Mouse (Mus musculus): Measurements from ENCODE around the gene Cfi. TPM values are rescaled to one million over a fixed set of nuclear protein-coding genes. Genes with fewer than 3 reads are reported as not detected.

Cfi gene
- polyA plus RNA-seq, 1 experiment from 2014 or later = 0.92 TPM

DNA sequence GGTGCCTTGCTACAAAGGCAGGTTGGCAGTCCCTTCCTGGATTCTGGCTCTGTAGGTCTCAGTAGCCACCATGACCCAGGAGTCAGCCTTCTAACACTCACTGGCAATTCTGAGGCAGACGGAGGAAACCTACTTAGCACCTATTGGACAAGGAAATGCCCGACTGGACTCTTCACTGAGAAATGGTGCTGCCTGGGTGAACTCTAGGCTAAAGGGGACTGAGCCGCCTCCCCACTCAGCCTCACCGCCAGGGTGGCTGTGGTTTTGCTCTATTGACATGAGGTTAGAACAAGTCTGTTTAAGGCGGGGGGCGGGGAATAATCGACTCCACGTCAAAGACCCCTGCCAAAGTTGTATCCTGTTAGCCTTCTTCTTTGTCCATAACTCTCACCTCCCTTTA lies 68.2 kb downstream of the Cfi start:
- Histone ChIP-seq H3K27ac (no peak overlapping the region), H3K4me2 (replicated peaks) (no peak overlapping the region), H3K4me3 (no peak overlapping the region), H3K9me3 (replicated peaks) (no peaks in the 10 kb centered on the region), H3K9ac (no peak overlapping the region), H3K36me3 (peaks cover 6% of the 10 kb centered on the region), H3K27me3 (no peaks in the 10 kb centered on the region), H3K4me1 (peaks cover 13% of the 10 kb centered on the region)
- ATAC-seq (ENCODE audit: low FRiP score) = no peak
- WGBS = 89% methylated on average over 8 of the region's 8 CpGs

GRCm38 (mm10) chr3:129904381-129905132 lies 68.9 kb downstream of the Cfi start:
- H3K4me2 ChIP-seq (replicated peaks) = no peak overlapping the region
- H3K36me3 ChIP-seq = peaks cover 13% of the 10 kb centered on the region
- peaks cover 13% of the 10 kb centered on the region for H3K4me1 ChIP-seq
- H3K27ac ChIP-seq = no peak overlapping the region
- H3K9me3 ChIP-seq (replicated peaks) = no peaks in the 10 kb centered on the region
- H3K4me3 ChIP-seq = no peak overlapping the region
- no peaks in the 10 kb centered on the region for H3K27me3 ChIP-seq
- 90% methylated on average over 7 of the region's 7 CpGs for WGBS
- ATAC-seq (ENCODE audit: low FRiP score) = no peak
- H3K9ac ChIP-seq = no peak overlapping the region

- 91% methylated on average over 14 of the region's 14 CpGs for WGBS
- Histone ChIP-seq H3K9me3 (replicated peaks) (no peaks in the 10 kb centered on the region), H3K9ac (no peak overlapping the region), H3K4me3 (no peak overlapping the region), H3K36me3 (peaks cover 41% of the 10 kb centered on the region), H3K4me1 (no peaks in the 10 kb centered on the region), H3K4me2 (replicated peaks) (no peak overlapping the region), H3K27ac (no peak overlapping the region), H3K27me3 (no peaks in the 10 kb centered on the region)
- no peak for ATAC-seq (ENCODE audit: low FRiP score)
Observed at GRCm38 (mm10) chr3:129912025-129912424, 76.3 kb downstream of the Cfi start.

DNA sequence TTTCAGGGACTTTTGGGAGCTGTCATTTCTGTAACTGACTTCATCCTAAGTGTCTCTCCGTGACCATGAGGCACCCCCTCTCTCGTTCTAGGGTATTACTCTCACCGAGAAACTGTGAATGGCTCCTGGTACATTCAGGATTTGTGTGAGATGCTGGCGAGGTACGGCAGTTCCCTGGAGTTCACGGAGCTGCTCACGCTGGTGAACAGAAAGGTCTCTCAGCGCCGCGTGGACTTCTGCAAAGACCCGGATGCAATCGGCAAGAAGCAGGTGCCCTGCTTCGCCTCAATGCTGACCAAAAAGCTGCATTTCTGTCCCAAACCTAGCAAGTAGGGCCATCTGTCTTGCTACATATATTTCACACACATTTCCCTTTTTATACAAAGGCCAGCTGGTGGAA lies 77.6 kb downstream of the Cfi start:
- Histone ChIP-seq H3K4me1 (no peaks in the 10 kb centered on the region), H3K27ac (no peak overlapping the region), H3K9ac (no peak overlapping the region), H3K4me3 (no peak overlapping the region), H3K9me3 (replicated peaks) (no peaks in the 10 kb centered on the region), H3K4me2 (replicated peaks) (no peak overlapping the region), H3K27me3 (no peaks in the 10 kb centered on the region), H3K36me3 (peaks cover 41% of the 10 kb centered on the region)
- WGBS = 96% methylated on average over 13 of the region's 13 CpGs
- ATAC-seq (ENCODE audit: low FRiP score) = no peak

DNA sequence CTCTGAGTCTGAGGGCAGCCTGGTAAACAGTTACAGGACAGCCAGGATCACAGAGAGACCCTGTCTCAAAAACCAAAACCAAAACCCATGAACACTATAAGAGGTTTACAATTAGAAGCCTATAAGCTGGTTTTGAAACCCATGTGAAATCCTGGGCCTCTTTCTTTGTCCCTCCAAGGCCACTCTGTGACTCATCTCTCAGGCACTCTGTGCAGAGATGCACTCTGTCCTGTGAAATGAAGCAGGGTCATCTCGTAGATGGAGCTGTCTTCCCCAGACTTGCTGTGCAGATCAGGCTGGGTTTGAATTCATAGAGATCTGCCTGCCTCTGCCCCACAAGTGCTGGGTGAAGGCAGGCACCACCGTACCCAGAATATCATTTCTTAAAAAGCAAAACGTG lies 81.7 kb downstream of the Cfi start:
- H3K27ac ChIP-seq = no peak overlapping the region
- no peaks in the 10 kb centered on the region for H3K9me3 ChIP-seq (replicated peaks)
- H3K36me3 ChIP-seq = peaks cover 11% of the 10 kb centered on the region
- no peak overlapping the region for H3K9ac ChIP-seq
- H3K4me1 ChIP-seq = no peaks in the 10 kb centered on the region
- ATAC-seq (ENCODE audit: low FRiP score) = no peak
- no peaks in the 10 kb centered on the region for H3K27me3 ChIP-seq
- H3K4me3 ChIP-seq = no peak overlapping the region
- H3K4me2 ChIP-seq (replicated peaks) = no peak overlapping the region
- 82% methylated on average over 3 of the region's 3 CpGs for WGBS

- H3K9ac ChIP-seq = no peak overlapping the region
- peak; percentile 73 for ATAC-seq (ENCODE audit: low FRiP score)
- no peaks in the 10 kb centered on the region for H3K27me3 ChIP-seq
- no peak overlapping the region; the same call in 1 of the 2 replicates for H3K4me2 ChIP-seq (replicated peaks)
- no peaks in the 10 kb centered on the region for H3K9me3 ChIP-seq (replicated peaks)
- 16% methylated on average over 13 of the region's 13 CpGs for WGBS
- H3K4me3 ChIP-seq = no peak overlapping the region
- no peak overlapping the region for H3K27ac ChIP-seq
- peaks cover 3% of the 10 kb centered on the region; the same call in 1 of the 2 replicates for H3K36me3 ChIP-seq
- no peaks in the 10 kb centered on the region for H3K4me1 ChIP-seq
Observed at GRCm38 (mm10) chr3:129918434-129918833, 82.8 kb downstream of the Cfi start.

- H3K4me3 ChIP-seq = no peak overlapping the region
- H3K27me3 ChIP-seq = no peaks in the 10 kb centered on the region
- no peak overlapping the region for H3K9ac ChIP-seq
- no peaks in the 10 kb centered on the region for H3K36me3 ChIP-seq
- no peak for ATAC-seq (ENCODE audit: low FRiP score)
- no peaks in the 10 kb centered on the region for H3K9me3 ChIP-seq (replicated peaks)
- H3K4me2 ChIP-seq (replicated peaks) = no peak overlapping the region
- no peaks in the 10 kb centered on the region for H3K4me1 ChIP-seq
- 93% methylated on average over 7 of the region's 7 CpGs for WGBS
- no peak overlapping the region for H3K27ac ChIP-seq
Observed at GRCm38 (mm10) chr3:129923581-129923980, 87.9 kb downstream of the Cfi start.

Other genes with a start within 250 kb of the Cfi start
- gene Egf, start 80.6 kb upstream of the Cfi start, polyA plus RNA-seq (2016; fragmentation: Nextera tagmentation; extraction: Ambion mirVana) = 2.2 and 2.9 TPM in 2 replicates
- gene Lrit3, start 31.9 kb upstream of the Cfi start, polyA plus RNA-seq (2016; fragmentation: Nextera tagmentation; extraction: Ambion mirVana) = not detected in 2 replicates
- 0.26 TPM in 1 of 2 replicates, not detected in the other for gene Rrh, start 13.3 kb upstream of the Cfi start, polyA plus RNA-seq (2016; fragmentation: Nextera tagmentation; extraction: Ambion mirVana)
- gene Gar1, start 4.5 kb upstream of the Cfi start, polyA plus RNA-seq (2016; fragmentation: Nextera tagmentation; extraction: Ambion mirVana) = 77.1 and 80.8 TPM in 2 replicates
- gene Pla2g12a, start 42.7 kb downstream of the Cfi start, polyA plus RNA-seq (2016; fragmentation: Nextera tagmentation; extraction: Ambion mirVana) = 21.9 and 25.5 TPM in 2 replicates
- gene Casp6, start 65.5 kb downstream of the Cfi start, polyA plus RNA-seq (2016; fragmentation: Nextera tagmentation; extraction: Ambion mirVana) = 54.9 and 62.3 TPM in 2 replicates
- 2.4 and 3.3 TPM in 2 replicates for gene Mcub, start 134.3 kb downstream of the Cfi start, polyA plus RNA-seq (2016; fragmentation: Nextera tagmentation; extraction: Ambion mirVana)
- gene Sec24b, start 225.7 kb downstream of the Cfi start, polyA plus RNA-seq (2016; fragmentation: Nextera tagmentation; extraction: Ambion mirVana) = 36.8 and 36.9 TPM in 2 replicates

All from hindbrain, embryonic 12.5 days (tissue).